Mouse (Mus musculus) small intestine, adult 2 months (tissue): ENCODE data around the gene Atg10.
A peak's percentile ranks its signal among the peaks of the same experiment; 100 is the strongest.

Experiments used
- CTCF ChIP-seq: fragments of 200-500 bp; IDR thresholded peaks from 2 replicates; pipeline ENCODE4 v1.5.1; 2012; ENCODE audit warnings: low read depth, mild to moderate bottlenecking, control low read depth, inconsistent platforms, low read length, moderate library complexity, mixed read lengths; ENCODE audit not compliant: insufficient replicate concordance, insufficient read length; ENCODE audit errors: extremely low read depth
- POLR2A ChIP-seq: fragments of 200-500 bp; IDR thresholded peaks from 2 replicates; pipeline ENCODE4 v1.6.1; 2012; ENCODE audit warnings: low read depth, mild to moderate bottlenecking, control low read depth, inconsistent platforms, low read length, moderate library complexity

DNA sequence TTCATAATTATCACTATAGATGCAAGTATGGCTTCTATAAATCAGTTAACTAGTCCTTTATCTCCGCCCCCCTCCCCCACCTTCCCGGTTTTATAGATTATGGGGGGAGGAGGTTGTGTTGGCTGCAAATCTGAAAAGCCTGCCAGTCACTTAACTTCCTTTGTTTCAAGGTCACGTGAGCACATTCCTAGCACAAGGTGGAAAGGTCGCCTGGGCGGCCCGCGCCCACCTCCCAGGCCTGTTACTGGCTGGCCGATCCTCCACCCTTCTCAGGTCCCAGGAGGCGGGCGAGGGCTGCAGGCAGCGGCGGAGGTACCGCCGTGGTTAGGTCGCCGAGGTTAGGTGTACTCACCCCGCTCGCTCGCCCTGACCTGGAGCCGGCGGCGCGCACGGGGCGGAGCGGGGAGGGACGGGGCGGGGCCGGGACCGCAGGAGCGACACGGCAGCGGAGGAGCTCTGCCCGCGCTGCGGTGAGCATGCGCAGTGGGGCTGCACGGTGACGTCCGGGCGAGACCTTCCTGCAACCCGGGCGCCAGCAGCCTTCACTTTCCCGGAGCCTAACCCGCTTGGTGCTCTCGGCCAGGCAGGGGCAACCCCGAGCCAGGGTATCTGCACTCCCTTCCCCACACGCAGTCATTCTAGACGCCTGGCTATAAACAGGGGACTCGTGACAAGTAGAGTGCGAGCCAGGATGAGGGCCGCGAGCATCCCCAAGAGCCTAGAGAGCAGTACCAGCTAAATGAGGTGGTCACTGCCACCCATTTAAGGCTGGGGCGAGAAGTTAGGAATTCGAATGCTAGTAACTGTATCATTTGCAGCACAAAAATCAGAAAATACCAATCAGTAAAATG is at the start of gene Atg10:
- TF ChIP-seq CTCF (no peak), POLR2A (peak; percentile 84)
